Mouse (Mus musculus): ENCODE measurements around the gene Camk1d. TPM values are rescaled to one million over a fixed set of nuclear protein-coding genes. Genes with fewer than 3 reads are reported as not detected.

Gene Camk1d
- polyA plus RNA-seq, 1 experiment from 2014 or later: 7.6 TPM

- no peak overlapping the region for H3K27ac ChIP-seq (replicated peaks)
- no peak for ATAC-seq (ENCODE audit: low FRiP score)
These were observed 259.5 kb downstream of the Camk1d start for GRCm38 (mm10) chr2:5454830-5455229.

GRCm38 (mm10) chr2:5451654-5452053 is 262.7 kb downstream of the Camk1d start:
- Histone ChIP-seq H3K27me3 (replicated peaks) (no peaks in the 10 kb centered on the region), H3K9me3 (replicated peaks) (no peaks in the 10 kb centered on the region), H3K36me3 (no peaks in the 10 kb centered on the region), H3K4me3 (replicated peaks) (no peak overlapping the region), H3K4me2 (no peak overlapping the region), H3K4me1 (no peaks in the 10 kb centered on the region; the same call in 1 of the 2 replicates), H3K27ac (replicated peaks) (no peak overlapping the region), H3K9ac (replicated peaks) (no peak overlapping the region)
- ATAC-seq (ENCODE audit: low FRiP score): no peak
- 98% methylated on average over 2 of the region's 2 CpGs for WGBS

More at GRCm38 (mm10) chr2:5454830-5455229, 259.5 kb downstream of the Camk1d start:
- H3K4me2 ChIP-seq: no peak overlapping the region
- no peaks in the 10 kb centered on the region for H3K9me3 ChIP-seq (replicated peaks)
- 81% methylated on average over 9 of the region's 9 CpGs for WGBS
- H3K9ac ChIP-seq (replicated peaks): no peak overlapping the region
- no peaks in the 10 kb centered on the region for H3K36me3 ChIP-seq
- no peaks in the 10 kb centered on the region; the same call in 1 of the 2 replicates for H3K4me1 ChIP-seq
- no peak overlapping the region for H3K4me3 ChIP-seq (replicated peaks)
- H3K27me3 ChIP-seq (replicated peaks): no peaks in the 10 kb centered on the region

- Histone ChIP-seq H3K4me3 (replicated peaks) (no peak overlapping the region), H3K36me3 (no peaks in the 10 kb centered on the region), H3K9ac (replicated peaks) (no peak overlapping the region), H3K4me2 (no peak overlapping the region), H3K27ac (replicated peaks) (no peak overlapping the region), H3K4me1 (no peaks in the 10 kb centered on the region), H3K9me3 (replicated peaks) (no peaks in the 10 kb centered on the region), H3K27me3 (replicated peaks) (no peaks in the 10 kb centered on the region)
- WGBS: 87% methylated on average over 5 of the region's 5 CpGs
- ATAC-seq (ENCODE audit: low FRiP score): no peak
These were observed 269.0 kb downstream of the Camk1d start for GRCm38 (mm10) chr2:5445357-5445756.

GRCm38 (mm10) chr2:5437690-5438089 is 276.6 kb downstream of the Camk1d start:
- no peaks in the 10 kb centered on the region for H3K9me3 ChIP-seq (replicated peaks)
- H3K27me3 ChIP-seq (replicated peaks): no peaks in the 10 kb centered on the region
- H3K36me3 ChIP-seq: no peaks in the 10 kb centered on the region
- ATAC-seq (ENCODE audit: low FRiP score): no peak
- H3K9ac ChIP-seq (replicated peaks): no peak overlapping the region
- no peak overlapping the region for H3K27ac ChIP-seq (replicated peaks)
- 53% methylated on average over 2 of the region's 2 CpGs for WGBS
- no peaks in the 10 kb centered on the region for H3K4me1 ChIP-seq
- no peak overlapping the region for H3K4me3 ChIP-seq (replicated peaks)
- H3K4me2 ChIP-seq: no peak overlapping the region

GRCm38 (mm10) chr2:5435587-5436253 is 278.6 kb downstream of the Camk1d start:
- no peak overlapping the region for H3K27ac ChIP-seq (replicated peaks)
- no peak overlapping the region for H3K9ac ChIP-seq (replicated peaks)
- no peaks in the 10 kb centered on the region for H3K36me3 ChIP-seq
- 85% methylated on average over 16 of the region's 16 CpGs for WGBS
- no peaks in the 10 kb centered on the region for H3K4me1 ChIP-seq
- H3K27me3 ChIP-seq (replicated peaks): no peaks in the 10 kb centered on the region
- H3K9me3 ChIP-seq (replicated peaks): no peaks in the 10 kb centered on the region
- no peak for ATAC-seq (ENCODE audit: low FRiP score)
- no peak overlapping the region for H3K4me2 ChIP-seq
- H3K4me3 ChIP-seq (replicated peaks): no peak overlapping the region

GRCm38 (mm10) chr2:5431309-5431708 is 283.0 kb downstream of the Camk1d start:
- Histone ChIP-seq H3K27me3 (replicated peaks) (no peaks in the 10 kb centered on the region), H3K4me1 (peaks cover 1% of the 10 kb centered on the region; the same call in 1 of the 2 replicates), H3K9me3 (replicated peaks) (no peaks in the 10 kb centered on the region), H3K4me3 (replicated peaks) (no peak overlapping the region), H3K27ac (replicated peaks) (no peak overlapping the region), H3K9ac (replicated peaks) (no peak overlapping the region), H3K4me2 (no peak overlapping the region), H3K36me3 (no peaks in the 10 kb centered on the region)
- WGBS: 65% methylated on average over 2 of the region's 2 CpGs
- ATAC-seq (ENCODE audit: low FRiP score): no peak

- H3K4me2 ChIP-seq: no peak overlapping the region
- no peak overlapping the region for H3K4me3 ChIP-seq (replicated peaks)
- 47% methylated on average over 8 of the region's 8 CpGs for WGBS
- no peaks in the 10 kb centered on the region for H3K36me3 ChIP-seq
- H3K9ac ChIP-seq (replicated peaks): no peak overlapping the region
- ATAC-seq (ENCODE audit: low FRiP score): no peak
- H3K27ac ChIP-seq (replicated peaks): no peak overlapping the region; the same call in 1 of the 2 replicates
- H3K9me3 ChIP-seq (replicated peaks): no peaks in the 10 kb centered on the region
- no peaks in the 10 kb centered on the region for H3K27me3 ChIP-seq (replicated peaks)
- H3K4me1 ChIP-seq: peaks cover 5% of the 10 kb centered on the region; the same call in 1 of the 2 replicates
These were observed 284.4 kb downstream of the Camk1d start for GRCm38 (mm10) chr2:5429921-5430320.

- Histone ChIP-seq H3K27me3 (replicated peaks) (no peaks in the 10 kb centered on the region), H3K9ac (replicated peaks) (no peak overlapping the region), H3K4me2 (no peak overlapping the region), H3K4me1 (peaks cover 5% of the 10 kb centered on the region; the same call in 1 of the 2 replicates), H3K9me3 (replicated peaks) (no peaks in the 10 kb centered on the region), H3K36me3 (no peaks in the 10 kb centered on the region), H3K27ac (replicated peaks) (no peak overlapping the region), H3K4me3 (replicated peaks) (no peak overlapping the region)
- peak; percentile 54; the same call in 1 of the 2 replicates for ATAC-seq (ENCODE audit: low FRiP score)
- WGBS: 13% methylated on average over 2 of the region's 2 CpGs
These were observed 288.2 kb downstream of the Camk1d start for GRCm38 (mm10) chr2:5426110-5426509.

- H3K36me3 ChIP-seq: no peaks in the 10 kb centered on the region
- no peak overlapping the region for H3K9ac ChIP-seq (replicated peaks)
- ATAC-seq (ENCODE audit: low FRiP score): no peak
- H3K27me3 ChIP-seq (replicated peaks): no peaks in the 10 kb centered on the region
- no peak overlapping the region for H3K4me3 ChIP-seq (replicated peaks)
- WGBS: 73% methylated on average over 3 of the region's 3 CpGs
- H3K27ac ChIP-seq (replicated peaks): no peak overlapping the region
- peaks cover 5% of the 10 kb centered on the region; the same call in 1 of the 2 replicates for H3K4me1 ChIP-seq
- no peak overlapping the region for H3K4me2 ChIP-seq
- no peaks in the 10 kb centered on the region for H3K9me3 ChIP-seq (replicated peaks)
These were observed 288.7 kb downstream of the Camk1d start for GRCm38 (mm10) chr2:5425612-5426011.

GRCm38 (mm10) chr2:5420621-5421196 is 293.6 kb downstream of the Camk1d start:
- no peak overlapping the region for H3K27ac ChIP-seq (replicated peaks)
- no peak for ATAC-seq (ENCODE audit: low FRiP score)

GRCm38 (mm10) chr2:5418802-5419201 is 295.5 kb downstream of the Camk1d start:
- H3K9me3 ChIP-seq (replicated peaks): no peaks in the 10 kb centered on the region
- H3K9ac ChIP-seq (replicated peaks): no peak overlapping the region
- H3K27ac ChIP-seq (replicated peaks): no peak overlapping the region
- no peak overlapping the region for H3K4me2 ChIP-seq
- H3K27me3 ChIP-seq (replicated peaks): no peaks in the 10 kb centered on the region
- no peak overlapping the region for H3K4me3 ChIP-seq (replicated peaks)
- no peaks in the 10 kb centered on the region for H3K4me1 ChIP-seq
- WGBS: 85% methylated on average over 4 of the region's 4 CpGs
- ATAC-seq (ENCODE audit: low FRiP score): no peak
- no peaks in the 10 kb centered on the region for H3K36me3 ChIP-seq

More at GRCm38 (mm10) chr2:5420621-5421196, 293.6 kb downstream of the Camk1d start:
- WGBS: 67% methylated on average over 5 of the region's 5 CpGs
- Histone ChIP-seq H3K27me3 (replicated peaks) (no peaks in the 10 kb centered on the region), H3K36me3 (no peaks in the 10 kb centered on the region), H3K4me3 (replicated peaks) (no peak overlapping the region), H3K4me2 (no peak overlapping the region), H3K9me3 (replicated peaks) (no peaks in the 10 kb centered on the region), H3K9ac (replicated peaks) (no peak overlapping the region), H3K4me1 (no peaks in the 10 kb centered on the region)

Measured in neural tube, embryonic 15.5 days (tissue).